Mouse (Mus musculus): ENCODE data around the gene Gm42791. TPM values are rescaled to one million over a fixed set of nuclear protein-coding genes. Genes with fewer than 3 reads are reported as not detected.
A peak's percentile ranks its signal among the peaks of the same experiment; 100 is the strongest.

Gene Gm42791
- total and polyA plus RNA-seq, 2 experiments from 2014 or later = 5.7 TPM; not detected in 1

DNA sequence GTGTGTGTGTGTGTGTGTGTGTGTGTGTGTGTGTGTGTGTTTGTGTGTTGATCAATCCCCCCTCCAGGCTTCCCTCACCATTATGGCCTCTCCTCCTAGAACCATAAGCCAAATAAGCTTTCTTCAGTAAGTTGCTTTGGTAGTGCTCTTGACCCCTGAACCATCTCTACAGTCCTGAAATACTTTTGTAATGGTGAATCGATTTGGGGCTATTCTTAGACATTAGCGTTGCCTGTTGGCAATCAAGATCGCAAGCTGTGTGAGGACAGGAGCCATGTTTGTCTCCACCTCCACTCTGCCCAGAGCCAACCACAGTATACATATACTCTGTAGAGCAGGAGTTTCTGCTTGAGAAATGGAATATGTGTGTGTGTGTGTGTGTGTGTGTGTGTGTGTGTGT lies 14.2 kb upstream of the Gm42791 start:
- no peak for TF ChIP-seq CTCF (IDR thresholded peaks at IDR 0.05; ENCODE audit: low read depth)
- no peak for DNase-seq
- no peak overlapping the region for H3K4me3 ChIP-seq (ENCODE audit: low read depth, low read length)
- no peaks in the 10 kb centered on the region for H3K27me3 ChIP-seq (ENCODE audit: insufficient read depth, low read length)
- no peaks in the 10 kb centered on the region for H3K9me3 ChIP-seq (ENCODE audit: low read length)
- no peak overlapping the region for H3K4me2 ChIP-seq (ENCODE audit: low read depth)
- ATAC-seq = no peak
- 80% methylated on average over 3 of the region's 3 CpGs for WGBS
- no peaks in the 10 kb centered on the region for H3K36me3 ChIP-seq (ENCODE audit: insufficient read depth)
- no peak overlapping the region for H3K27ac ChIP-seq (ENCODE audit: low read depth, low read length)
- no peak overlapping the region for H3K9ac ChIP-seq
- H3K4me1 ChIP-seq (ENCODE audit: insufficient read depth) = peaks cover 6% of the 10 kb centered on the region; the same call in 1 of the 2 replicates

DNA sequence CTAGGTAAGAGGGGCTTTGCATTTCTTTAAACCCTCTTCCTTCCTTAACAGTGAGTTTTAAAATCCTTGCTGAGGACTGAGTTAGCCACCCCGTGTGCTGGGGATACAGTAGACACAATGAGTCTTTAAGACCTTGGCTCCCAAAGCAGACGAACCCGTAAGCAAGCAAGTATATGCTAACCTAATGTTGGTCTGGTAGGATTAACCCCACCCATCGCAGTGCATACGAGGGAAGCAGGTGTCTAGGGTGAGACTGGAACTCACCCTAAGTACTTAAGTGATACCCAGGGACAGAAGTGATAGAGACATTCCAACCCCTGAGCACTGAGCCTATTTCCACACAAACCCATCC lies 12.3 kb upstream of the Gm42791 start:
- H3K4me1 ChIP-seq (ENCODE audit: insufficient read depth) = peaks cover 6% of the 10 kb centered on the region; the same call in 1 of the 2 replicates
- peak overlapping the region; percentile 31; the same call in 1 of the 2 replicates for H3K27ac ChIP-seq (ENCODE audit: low read depth, low read length)
- WGBS = 55% methylated on average over 5 of the region's 5 CpGs
- no peaks in the 10 kb centered on the region for H3K27me3 ChIP-seq (ENCODE audit: insufficient read depth, low read length)
- H3K9me3 ChIP-seq (ENCODE audit: low read length) = no peaks in the 10 kb centered on the region
- H3K4me2 ChIP-seq (ENCODE audit: low read depth) = 0 out of 2 replicates have a peak overlapping the region, but pooled peaks have one; percentile 54
- no peak for ATAC-seq
- no peak for DNase-seq
- H3K36me3 ChIP-seq (ENCODE audit: insufficient read depth) = no peaks in the 10 kb centered on the region
- no peak overlapping the region for H3K4me3 ChIP-seq (ENCODE audit: low read depth, low read length)
- no peak for TF ChIP-seq CTCF (IDR thresholded peaks at IDR 0.05; ENCODE audit: low read depth)
- H3K9ac ChIP-seq = peak overlapping the region; percentile 6; the same call in 1 of the 2 replicates

- 3% methylated on average over 26 of the region's 26 CpGs for WGBS
- Histone ChIP-seq H3K4me3 (ENCODE audit: low read depth, low read length) (peak overlapping the region; percentile 32), H3K36me3 (ENCODE audit: insufficient read depth) (no peaks in the 10 kb centered on the region), H3K4me2 (ENCODE audit: low read depth) (peak overlapping the region; percentile 54), H3K4me1 (ENCODE audit: insufficient read depth) (peaks cover 6% of the 10 kb centered on the region; the same call in 1 of the 2 replicates), H3K9ac (peak overlapping the region; percentile 43), H3K9me3 (ENCODE audit: low read length) (no peaks in the 10 kb centered on the region), H3K27ac (ENCODE audit: low read depth, low read length) (peak overlapping the region; percentile 60; the same call in 1 of the 2 replicates), H3K27me3 (ENCODE audit: insufficient read depth, low read length) (no peaks in the 10 kb centered on the region)
- peak; percentile 99 for DNase-seq
- TF ChIP-seq CTCF (IDR thresholded peaks at IDR 0.05; ENCODE audit: low read depth) = peak; percentile 94
- ATAC-seq = peak; percentile 90
Measured at GRCm38 (mm10) chr5:149006362-149007294, 11.7 kb upstream of the Gm42791 start.

- DNase-seq (no peak), ATAC-seq (peak; percentile 14)
- Histone ChIP-seq H3K4me1 (ENCODE audit: insufficient read depth) (peaks cover 6% of the 10 kb centered on the region; the same call in 1 of the 2 replicates), H3K27ac (ENCODE audit: low read depth, low read length) (peak overlapping the region; percentile 60; the same call in 1 of the 2 replicates), H3K27me3 (ENCODE audit: insufficient read depth, low read length) (no peaks in the 10 kb centered on the region), H3K9me3 (ENCODE audit: low read length) (no peaks in the 10 kb centered on the region), H3K4me3 (ENCODE audit: low read depth, low read length) (peak overlapping the region; percentile 32), H3K4me2 (ENCODE audit: low read depth) (peak overlapping the region; percentile 54), H3K9ac (peak overlapping the region; percentile 43; the same call in 1 of the 2 replicates), H3K36me3 (ENCODE audit: insufficient read depth) (no peaks in the 10 kb centered on the region)
- TF ChIP-seq CTCF (IDR thresholded peaks at IDR 0.05; ENCODE audit: low read depth) = no peak
- 55% methylated on average over 9 of the region's 9 CpGs for WGBS
Measured at GRCm38 (mm10) chr5:149005701-149006361, 10.9 kb upstream of the Gm42791 start.

- DNase-seq (no peak), ATAC-seq (no peak)
- no peak for TF ChIP-seq CTCF (IDR thresholded peaks at IDR 0.05; ENCODE audit: low read depth)
- H3K4me3 ChIP-seq (ENCODE audit: low read depth, low read length) = no peak overlapping the region
- no peak overlapping the region for H3K27ac ChIP-seq (ENCODE audit: low read depth, low read length)
- no peak overlapping the region for H3K9ac ChIP-seq
- H3K9me3 ChIP-seq (ENCODE audit: low read length) = no peaks in the 10 kb centered on the region
- no peak overlapping the region for H3K4me2 ChIP-seq (ENCODE audit: low read depth)
- H3K27me3 ChIP-seq (ENCODE audit: insufficient read depth, low read length) = no peaks in the 10 kb centered on the region
- H3K4me1 ChIP-seq (ENCODE audit: insufficient read depth) = peaks cover 6% of the 10 kb centered on the region; the same call in 1 of the 2 replicates
- 35% methylated on average over 9 of the region's 9 CpGs for WGBS
- no peaks in the 10 kb centered on the region for H3K36me3 ChIP-seq (ENCODE audit: insufficient read depth)
Measured at GRCm38 (mm10) chr5:149005083-149005482, 10.1 kb upstream of the Gm42791 start.

DNA sequence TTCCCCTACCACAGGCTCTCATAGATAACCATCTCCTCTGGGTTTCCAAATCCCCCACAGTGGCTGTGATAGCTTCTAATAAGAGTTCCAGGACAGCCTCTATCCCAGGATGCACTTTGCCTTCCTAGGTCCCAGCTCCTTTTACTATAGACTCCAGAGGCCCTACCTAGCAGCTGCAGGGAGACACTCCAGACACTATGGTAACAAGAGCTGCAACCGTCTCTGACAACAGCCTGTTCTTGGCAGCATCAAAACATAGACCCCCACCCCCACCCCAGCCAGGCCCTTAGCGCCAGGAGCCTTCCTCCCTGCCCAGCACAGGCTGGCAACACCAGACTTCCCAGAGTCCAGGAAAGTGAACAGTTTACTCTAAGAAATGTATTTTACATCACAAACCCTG lies 8.2 kb upstream of the Gm42791 start:
- Histone ChIP-seq H3K4me3 (ENCODE audit: low read depth, low read length) (no peak overlapping the region), H3K36me3 (ENCODE audit: insufficient read depth) (no peaks in the 10 kb centered on the region), H3K4me2 (ENCODE audit: low read depth) (no peak overlapping the region), H3K4me1 (ENCODE audit: insufficient read depth) (peaks cover 6% of the 10 kb centered on the region; the same call in 1 of the 2 replicates), H3K27me3 (ENCODE audit: insufficient read depth, low read length) (no peaks in the 10 kb centered on the region), H3K9ac (no peak overlapping the region), H3K27ac (ENCODE audit: low read depth, low read length) (no peak overlapping the region), H3K9me3 (ENCODE audit: low read length) (no peaks in the 10 kb centered on the region)
- ATAC-seq (no peak), DNase-seq (no peak)
- no peak for TF ChIP-seq CTCF (IDR thresholded peaks at IDR 0.05; ENCODE audit: low read depth)
- 31% methylated on average over 2 of the region's 2 CpGs for WGBS

- Histone ChIP-seq H3K9ac (no peak overlapping the region), H3K27me3 (ENCODE audit: insufficient read depth, low read length) (no peaks in the 10 kb centered on the region), H3K4me1 (ENCODE audit: insufficient read depth) (peaks cover 6% of the 10 kb centered on the region; the same call in 1 of the 2 replicates), H3K36me3 (ENCODE audit: insufficient read depth) (no peaks in the 10 kb centered on the region), H3K27ac (ENCODE audit: low read depth, low read length) (no peak overlapping the region), H3K4me3 (ENCODE audit: low read depth, low read length) (no peak overlapping the region), H3K4me2 (ENCODE audit: low read depth) (no peak overlapping the region), H3K9me3 (ENCODE audit: low read length) (no peaks in the 10 kb centered on the region)
- 72% methylated on average over 6 of the region's 6 CpGs for WGBS
- no peak for TF ChIP-seq CTCF (IDR thresholded peaks at IDR 0.05; ENCODE audit: low read depth)
- ATAC-seq = no peak
- DNase-seq = no peak
Measured at GRCm38 (mm10) chr5:149002803-149003115, 7.8 kb upstream of the Gm42791 start.

Data from forebrain, postnatal 0 days (tissue).